Mouse (Mus musculus): ENCODE results near the gene Ndufs1.
A peak's percentile ranks its signal among the peaks of the same experiment; 100 is the strongest.
"Not testable (repeated sequence)": the region's sequence is repeated elsewhere in the genome, so short reads cannot be mapped to it uniquely, and the experiment has no call there.

The Ndufs1 gene

DNA sequence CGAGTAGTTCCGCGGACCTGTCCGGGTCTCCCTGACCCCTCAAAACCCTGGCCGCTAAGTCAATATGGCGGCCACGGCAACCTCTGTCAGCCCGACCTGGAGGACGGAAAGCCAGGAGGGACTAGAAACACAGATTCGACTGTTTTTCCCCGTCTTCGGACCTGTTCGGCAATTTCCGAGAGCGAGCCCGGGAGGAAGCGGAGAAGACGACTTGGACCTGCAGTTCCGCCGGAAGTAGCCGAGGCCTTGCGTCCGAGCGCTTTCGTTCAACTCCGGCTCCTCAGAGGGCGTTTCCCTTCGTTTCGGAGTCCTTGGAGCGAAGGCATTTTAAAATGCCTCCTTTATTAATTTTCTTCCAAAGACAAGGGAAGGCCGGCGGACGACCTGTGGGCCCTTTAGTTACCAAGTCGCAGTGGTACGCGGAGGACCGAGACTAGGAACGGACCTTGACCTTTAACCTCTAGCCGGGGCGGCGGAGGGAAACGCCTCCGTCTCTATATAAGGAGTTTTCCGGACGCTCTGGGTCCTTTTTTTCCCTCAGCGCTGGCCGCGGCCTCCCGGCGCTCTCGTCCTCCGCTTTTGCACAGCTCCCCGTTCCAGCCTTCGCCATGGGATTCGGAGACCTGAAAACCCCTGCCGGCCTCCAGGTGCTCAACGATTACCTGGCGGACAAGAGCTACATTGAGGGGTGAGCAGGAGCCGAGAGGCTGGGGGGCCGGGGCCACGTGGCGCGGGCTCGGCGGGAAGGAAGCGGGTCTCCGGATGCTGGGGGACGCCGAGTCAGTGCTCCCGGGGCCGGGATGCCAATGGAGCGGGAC lies at the start of gene Ndufs1, which contains the start of gene Eef1b2:
Ndufs1 (minus strand) TSS at position 230 of the 818 bp plus-strand sequence.
Eef1b2 (plus strand) TSS at position 222 of the 818 bp plus-strand sequence.
- peak; percentile 98 for DNase-seq (ENCODE audit: low read depth)

DNA sequence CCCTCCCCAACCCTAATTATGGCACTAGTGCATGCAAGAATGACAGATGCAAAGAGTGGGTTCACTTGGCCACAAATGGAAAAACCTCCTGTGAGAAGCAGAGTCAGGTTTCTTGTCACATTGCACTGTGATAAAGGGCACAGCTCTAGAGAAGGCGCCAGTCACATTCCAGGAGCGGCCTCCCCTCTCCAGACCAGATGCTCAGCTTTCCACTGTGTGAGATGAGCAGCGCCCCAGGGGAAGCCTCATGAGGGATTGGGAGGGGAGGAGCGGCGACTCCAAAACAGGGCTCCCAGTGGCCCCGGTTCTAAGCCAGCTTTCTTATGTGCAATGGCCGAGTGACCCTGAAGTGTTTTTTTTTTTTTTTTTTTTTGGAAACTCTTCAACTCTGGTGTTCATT lies 49.3 kb upstream of the Ndufs1 start:
- DNase-seq (ENCODE audit: low read depth): no peak

DNA sequence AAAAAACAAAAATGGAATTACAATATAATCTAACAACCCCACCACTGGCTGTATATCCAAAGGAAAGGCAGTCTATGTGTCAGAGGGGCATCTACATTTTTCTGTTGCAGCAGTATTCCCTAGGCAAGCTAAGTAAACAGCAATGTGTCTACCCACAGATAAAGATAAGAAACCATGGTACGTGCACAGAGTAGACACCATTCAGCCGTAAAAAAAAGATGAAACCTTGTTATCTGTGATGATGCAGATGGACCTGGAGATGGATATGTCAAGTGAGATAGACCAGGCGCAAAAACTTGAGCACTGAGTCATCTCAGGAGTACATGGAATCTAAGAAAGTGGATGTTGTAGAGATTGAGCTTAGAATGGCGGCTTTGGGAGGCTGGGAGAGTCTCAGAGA lies 48.4 kb upstream of the Ndufs1 start:
- DNase-seq (ENCODE audit: low read depth): no peak

DNA sequence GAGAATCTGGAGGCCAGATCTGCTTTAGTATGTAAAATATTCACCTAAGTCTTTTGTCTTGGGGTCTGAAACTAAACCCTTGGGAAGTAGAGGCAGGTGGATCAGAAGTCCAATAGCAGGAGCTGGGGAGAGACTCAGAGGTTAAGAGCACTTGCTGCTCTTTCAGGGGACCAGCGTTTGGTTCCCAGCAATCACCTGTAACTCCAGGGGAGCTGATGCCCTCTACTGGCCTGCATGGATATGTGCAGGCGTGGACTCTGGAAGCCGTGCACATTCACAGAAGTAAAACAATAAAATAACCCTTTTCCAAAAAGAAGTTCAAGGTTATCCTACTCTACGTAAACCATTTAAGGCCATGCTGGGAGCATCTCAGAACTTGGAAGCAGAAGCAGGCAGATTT lies 42.6 kb upstream of the Ndufs1 start:
- DNase-seq (ENCODE audit: low read depth): no peak

DNA sequence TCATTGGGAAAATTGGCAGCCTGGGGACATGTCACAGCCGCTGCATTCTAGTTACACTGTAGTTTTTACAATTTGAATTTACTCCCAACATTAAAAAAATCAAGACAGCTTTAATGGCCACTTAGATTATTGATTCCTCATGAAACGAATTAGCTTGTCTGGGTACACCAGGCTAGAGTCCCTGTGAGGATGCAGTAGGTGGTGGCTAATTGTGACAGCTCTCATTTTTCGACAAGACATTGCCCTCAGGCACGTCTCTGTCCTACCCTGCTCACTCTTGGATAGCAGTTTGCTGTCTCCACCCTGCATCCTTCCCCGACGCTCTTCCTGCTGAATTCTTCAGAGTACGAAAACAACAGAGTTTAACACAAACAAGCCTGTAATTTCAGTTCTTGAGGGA lies 38.0 kb upstream of the Ndufs1 start:
- DNase-seq (ENCODE audit: low read depth): no peak

DNA sequence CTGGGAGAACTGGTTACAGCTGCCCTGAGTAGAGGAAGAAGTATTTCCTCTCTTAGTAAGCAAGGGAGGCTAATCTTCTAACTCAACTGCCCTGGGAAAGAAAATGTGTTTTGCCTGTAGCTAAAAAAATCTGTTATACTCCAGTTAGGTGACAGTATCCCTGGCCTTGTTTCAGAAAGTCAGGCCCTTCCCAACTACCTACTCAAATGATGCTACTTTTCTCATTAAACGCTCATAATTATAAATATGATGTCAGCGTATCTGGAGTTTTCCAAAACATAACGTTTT lies 37.6 kb upstream of the Ndufs1 start, which contains the start of gene Gpr1:
Gpr1 (minus strand) TSS at position 273 of the 288 bp plus-strand sequence.
- no peak for DNase-seq (ENCODE audit: low read depth)

DNA sequence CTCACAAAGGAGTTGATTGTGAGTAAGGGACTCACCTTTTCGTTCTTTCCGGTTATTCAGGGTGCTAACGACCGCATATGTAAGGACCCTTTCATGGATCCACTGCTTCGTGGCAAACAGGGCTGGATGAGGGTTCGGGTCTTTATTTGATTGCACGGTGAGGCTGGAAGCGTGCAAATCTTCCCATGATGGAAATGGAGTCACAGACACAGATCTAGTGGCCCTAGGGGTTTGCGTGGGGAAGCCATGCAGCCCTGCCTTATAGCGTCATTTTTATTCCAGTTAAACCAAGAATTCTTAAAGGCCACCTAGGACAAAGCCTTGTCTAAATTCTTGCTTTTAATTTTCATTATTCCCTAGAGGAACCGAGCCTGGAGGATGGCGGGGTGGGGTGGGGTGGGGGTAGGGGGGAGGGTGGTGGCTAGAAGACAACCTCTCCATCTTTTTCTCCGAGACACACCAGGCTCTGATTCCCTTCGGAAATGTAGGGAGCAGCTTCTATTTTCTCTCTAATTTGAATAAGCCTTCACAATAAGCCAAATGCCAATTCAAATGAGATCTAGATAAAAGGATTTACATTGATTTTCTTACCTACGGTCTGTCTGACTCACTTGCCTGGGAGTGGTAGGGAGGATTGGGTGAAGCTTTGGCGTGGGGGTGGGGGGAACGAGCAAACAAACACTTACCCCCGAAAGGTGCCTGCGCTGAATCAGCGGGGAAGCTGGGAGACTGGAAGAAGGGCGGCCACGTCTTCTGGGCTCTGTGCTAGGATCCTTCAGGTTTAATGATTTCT lies 37.0 kb upstream of the Ndufs1 start:
- no peak for DNase-seq (ENCODE audit: low read depth)

DNA sequence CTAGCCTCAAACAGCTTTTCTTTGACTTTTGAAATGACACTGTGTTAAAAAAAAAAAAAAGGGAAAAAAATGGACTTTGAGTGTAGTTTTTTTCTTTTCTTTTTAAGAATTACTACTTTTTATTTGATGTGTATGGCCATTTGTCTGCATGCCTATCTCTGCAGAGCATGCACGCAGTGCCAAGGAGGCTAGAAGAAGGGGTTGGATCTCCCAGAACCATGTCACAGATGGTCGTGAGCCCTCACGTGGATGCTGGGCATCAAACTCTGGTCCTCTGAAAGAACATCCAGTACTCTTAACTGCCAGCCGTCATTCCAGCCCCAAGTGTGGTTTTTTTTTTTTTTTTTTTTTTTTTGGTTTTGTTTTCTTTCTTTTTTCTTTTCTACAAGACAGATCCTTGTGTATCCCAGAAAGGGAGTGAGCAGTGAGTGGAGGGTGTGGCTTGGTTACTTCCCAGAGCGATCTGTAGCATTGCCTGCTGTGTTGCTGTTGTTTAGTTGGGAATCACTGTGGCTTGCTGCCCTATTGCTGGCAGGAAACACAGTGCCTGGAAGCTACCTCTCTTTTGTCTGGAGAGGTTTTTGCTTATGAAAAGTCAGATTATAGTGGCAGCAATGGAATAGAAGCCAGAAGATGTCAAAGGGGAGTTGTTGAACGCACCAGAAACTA lies 33.4 kb upstream of the Ndufs1 start:
- DNase-seq (ENCODE audit: low read depth): no peak

DNA sequence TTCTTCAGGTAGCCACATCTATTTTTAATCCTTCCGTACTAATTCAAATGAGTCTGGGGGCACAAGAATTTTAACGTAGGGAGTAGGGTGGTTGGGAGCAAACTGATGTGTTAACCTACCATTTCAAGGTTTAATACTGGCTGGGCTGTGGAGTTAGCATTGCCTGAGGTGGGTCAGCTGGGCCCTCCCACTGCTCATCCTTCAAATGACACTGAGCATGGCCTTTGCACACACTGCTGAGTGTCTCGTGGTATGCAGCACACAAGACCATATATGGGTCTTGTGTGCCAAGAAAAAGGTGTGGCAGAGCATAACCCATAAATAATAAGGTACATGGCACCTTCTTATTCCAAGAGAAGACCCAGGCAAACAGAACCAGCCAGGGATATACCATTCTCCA lies 31.0 kb upstream of the Ndufs1 start:
- DNase-seq (ENCODE audit: low read depth): no peak

DNA sequence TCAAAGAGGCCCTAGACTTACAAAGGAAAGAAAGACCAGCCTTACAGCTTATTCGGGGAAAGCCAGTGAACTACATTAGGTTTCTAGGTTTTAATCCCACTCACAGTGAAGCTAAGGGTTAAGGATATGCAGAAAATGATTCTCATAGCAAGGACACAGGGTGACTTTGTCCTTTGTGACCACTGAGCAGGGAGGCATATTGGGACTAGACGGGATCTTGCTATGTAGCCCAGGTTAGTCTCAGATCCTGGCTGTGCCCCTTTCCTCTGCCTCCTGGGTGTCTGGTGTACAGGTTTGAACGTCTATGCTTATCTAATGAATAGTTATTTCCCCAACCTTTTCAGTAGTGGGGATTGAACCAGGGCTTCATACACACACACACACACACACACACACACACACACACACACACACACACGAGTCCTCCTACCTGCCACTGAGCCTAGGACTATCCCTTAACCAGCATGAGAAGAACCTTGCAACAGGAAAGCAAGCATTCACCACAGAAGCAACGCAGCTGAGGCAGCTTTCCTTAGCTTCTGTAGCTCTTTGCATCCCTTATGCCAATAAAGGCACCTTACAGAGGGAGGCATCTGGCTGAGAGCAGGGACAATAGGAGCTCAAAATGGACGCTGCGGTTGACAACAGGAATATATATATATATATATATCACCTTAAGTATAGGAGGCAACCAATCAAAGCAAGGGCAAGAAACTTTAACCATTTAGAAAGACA lies 28.2 kb upstream of the Ndufs1 start:
- no peak for DNase-seq (ENCODE audit: low read depth)

DNA sequence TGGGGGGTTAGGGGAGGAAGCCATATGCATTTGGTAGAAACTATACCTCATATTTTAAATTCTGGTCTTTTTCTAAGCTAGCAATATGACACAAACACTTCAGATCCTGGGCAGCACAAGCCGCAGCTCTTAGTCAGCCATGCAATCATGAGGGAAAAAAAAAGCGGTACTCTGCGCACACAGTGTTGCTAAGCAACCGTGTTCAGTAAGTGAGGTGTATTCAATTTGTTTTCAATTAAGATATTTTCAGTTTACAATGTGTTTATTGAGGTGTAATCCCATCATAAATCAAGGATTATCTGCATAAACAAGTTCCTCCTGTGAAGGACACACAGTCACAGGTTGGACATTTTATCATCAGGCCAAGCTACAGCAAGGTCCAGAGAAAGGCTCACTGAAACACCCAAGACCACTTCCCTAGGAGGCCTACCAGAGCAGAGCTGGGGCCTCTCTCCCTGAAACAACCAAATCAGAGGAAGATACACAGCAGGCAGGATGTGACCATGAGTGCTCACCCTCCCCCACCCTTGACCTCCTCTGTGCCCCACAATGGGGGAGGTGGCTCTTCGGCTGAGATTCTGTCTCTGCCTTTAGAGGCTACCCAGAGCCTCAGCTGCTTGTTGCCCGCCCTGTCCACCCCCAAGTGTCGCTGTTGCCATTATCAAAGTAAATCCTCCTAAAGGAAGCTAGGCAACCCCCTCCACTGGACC lies 27.5 kb upstream of the Ndufs1 start:
- DNase-seq (ENCODE audit: low read depth): no peak

DNA sequence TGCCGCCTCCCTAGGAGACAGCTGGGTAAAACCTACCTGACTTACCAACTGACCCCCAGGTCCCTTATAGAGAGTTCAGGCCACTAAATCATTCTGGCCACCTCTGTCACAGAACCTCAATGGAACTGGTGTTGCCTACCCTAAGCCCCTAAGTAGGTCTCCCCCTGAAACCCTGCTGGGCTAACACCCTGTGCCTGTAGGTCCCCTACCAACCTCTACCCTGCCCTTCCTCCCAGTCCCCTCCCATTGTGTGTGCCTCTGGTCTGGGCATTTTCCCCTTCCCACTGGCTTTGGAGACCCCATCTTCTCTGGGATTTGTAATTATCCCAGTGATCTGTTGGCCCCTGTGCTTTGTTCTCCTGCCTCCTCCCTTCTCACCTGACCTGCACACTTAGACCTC lies 26.8 kb upstream of the Ndufs1 start:
- DNase-seq (ENCODE audit: low read depth): no peak

DNA sequence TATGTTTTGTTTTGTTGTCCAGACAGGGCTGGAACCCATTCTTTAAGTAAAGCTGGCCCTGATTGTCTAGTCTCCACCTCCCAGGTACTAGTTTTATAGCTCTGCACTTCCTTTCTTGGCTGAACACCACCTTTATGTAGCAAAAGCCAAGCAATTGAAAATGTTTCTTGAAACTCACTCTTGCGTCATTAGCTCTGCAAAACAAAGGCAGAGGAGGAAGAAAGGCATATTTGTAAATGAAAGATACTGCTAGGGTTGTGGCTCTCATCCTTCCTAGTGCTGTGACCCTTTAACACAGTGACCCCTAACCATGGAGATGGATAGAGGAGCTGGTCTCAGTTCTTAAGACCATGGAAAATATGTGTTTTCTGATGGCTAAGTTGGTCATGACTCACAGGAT lies 25.0 kb upstream of the Ndufs1 start:
- DNase-seq (ENCODE audit: low read depth): no peak

DNA sequence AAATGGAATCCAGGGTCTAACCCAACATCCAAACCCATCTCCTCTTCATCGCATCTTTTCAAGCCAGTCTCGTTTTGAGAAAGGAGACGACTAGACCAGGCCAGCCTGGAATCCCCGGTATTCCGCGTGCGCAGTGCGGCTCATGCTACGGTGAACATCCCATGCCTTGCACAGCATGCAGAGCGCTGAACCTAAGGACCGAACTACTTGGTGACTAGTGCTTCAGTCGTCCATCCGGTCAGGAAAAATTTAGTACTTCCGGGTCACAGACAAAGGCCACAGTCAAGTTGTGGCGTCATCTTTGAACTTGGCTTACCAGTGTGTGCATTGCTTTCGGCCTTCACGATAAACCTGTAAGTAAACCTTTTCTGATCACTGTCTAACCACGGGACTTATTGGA lies 23.7 kb upstream of the Ndufs1 start:
- DNase-seq (ENCODE audit: low read depth): no peak

DNA sequence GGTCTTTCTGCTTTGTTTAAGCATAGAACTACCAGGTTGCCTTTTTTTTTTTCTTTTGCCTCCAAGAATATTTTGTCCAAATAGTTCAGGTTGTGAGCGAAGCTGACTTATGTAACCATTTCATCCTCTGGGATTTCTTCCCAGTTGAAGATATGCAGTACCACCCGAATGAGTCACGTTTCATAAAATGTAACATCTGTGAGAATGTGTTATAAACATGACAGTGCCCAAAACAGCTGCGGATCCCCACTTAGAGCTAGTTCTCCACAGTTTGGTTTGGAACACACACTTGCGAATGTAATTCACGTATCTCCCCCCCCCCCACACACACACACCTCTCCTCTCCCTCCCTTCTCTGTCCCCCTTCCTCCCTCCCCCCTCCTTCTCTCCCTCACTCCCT lies 22.8 kb upstream of the Ndufs1 start:
- no peak for DNase-seq (ENCODE audit: low read depth)

DNA sequence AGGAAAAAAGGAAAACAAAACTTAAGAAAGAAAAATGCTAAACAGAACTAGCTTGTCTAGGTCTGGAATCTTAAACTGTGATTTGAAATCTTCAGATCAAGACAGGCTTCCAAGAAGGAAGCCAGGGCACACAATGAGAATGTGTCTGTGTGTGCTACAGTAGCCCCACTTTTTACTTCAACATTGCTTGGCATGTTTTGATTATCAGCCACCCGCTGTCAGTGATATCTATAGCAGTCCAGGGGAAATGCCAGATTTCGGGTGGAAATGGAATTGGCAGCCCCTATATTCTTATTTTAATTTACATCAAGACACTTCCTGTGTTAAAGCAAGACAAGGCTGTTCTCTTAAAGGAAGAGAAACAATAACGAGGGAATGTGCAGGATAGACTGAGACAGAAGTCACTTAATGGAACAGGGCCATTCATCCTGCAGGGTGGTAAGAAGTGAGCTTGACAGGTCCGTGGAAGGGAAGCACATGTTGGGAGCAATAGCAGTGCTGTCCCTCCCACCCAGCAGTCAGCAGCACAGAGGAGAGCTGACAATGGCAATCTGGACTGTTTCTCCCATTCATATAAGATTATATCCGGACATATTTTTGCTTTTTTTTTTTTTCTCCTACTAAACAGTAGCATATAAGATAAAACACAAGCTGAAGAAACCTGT lies 19.3 kb upstream of the Ndufs1 start:
- DNase-seq (ENCODE audit: low read depth): no peak

DNA sequence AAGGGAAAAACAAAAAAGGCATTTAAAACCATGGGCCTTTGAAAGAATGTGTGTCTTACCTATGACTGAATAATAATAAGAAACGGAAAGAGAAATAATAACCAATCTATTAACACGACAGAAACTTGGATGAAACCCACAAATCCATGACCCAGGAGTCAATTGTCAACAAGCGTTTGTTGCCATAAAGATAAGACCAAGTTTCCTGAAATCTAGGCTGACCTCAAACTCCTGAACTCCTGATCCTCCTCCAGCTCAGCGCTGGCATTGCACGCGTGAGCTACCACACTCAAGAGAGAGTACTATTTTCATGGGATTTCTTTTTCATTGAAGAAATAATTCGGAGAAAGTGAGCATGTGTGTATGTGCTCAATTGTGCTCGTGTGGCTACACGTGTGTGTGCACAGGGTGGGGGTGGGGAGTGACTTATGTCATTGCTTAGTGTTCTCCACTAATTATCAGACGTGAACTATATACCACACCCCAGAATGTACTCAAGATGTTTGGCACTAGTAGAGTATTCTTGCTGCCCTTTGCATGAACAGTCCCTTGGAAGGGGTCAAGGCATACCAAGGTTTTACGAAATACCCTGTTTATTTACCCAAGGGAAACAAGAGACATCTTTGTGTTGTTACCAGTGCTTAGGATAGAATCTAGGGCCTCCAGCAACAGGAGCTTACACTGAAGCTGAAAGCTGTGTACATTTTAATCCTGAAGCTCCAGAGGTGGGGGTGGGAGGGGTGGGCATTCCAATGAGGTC lies 15.9 kb upstream of the Ndufs1 start:
- DNase-seq (ENCODE audit: low read depth): no peak

DNA sequence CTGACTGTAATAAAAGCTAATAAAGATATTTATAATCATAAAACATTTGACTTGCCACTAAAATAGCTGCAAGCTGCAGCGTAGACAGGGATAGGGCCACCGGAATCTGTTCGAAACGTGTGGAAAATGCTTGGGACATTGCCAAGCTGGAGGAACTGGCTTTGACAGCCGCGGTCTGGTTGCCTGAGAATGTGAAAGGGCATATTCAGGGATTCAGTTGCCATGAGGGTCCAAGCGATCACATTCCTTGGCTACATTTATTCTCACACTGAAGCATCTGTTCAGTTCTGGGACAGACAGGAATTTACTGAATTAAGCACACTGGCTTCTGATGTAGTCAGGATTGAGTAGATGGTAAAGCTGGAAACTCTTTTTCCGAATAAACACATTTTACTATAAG lies 14.2 kb upstream of the Ndufs1 start:
- no peak for DNase-seq (ENCODE audit: low read depth)

DNA sequence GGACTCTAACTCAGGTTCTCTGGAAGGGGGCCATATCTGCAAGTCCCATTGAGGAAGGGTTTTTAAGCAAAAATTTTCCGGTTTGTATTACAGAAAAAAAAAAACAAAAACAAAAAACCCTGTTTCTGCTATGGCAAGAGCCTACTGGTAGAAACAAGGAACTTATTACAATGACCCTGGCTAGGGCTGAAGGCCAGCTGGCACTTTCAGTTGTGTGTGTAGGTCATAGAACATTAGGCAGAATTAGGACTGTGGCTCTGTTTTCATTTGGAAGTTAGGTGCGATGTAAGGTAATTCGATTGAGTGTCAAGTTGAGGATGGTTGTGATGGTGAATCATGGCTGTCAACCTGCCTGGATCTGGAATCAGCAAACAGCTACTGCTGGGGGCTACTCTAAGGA lies 11.9 kb upstream of the Ndufs1 start:
- no peak for DNase-seq (ENCODE audit: low read depth)

DNA sequence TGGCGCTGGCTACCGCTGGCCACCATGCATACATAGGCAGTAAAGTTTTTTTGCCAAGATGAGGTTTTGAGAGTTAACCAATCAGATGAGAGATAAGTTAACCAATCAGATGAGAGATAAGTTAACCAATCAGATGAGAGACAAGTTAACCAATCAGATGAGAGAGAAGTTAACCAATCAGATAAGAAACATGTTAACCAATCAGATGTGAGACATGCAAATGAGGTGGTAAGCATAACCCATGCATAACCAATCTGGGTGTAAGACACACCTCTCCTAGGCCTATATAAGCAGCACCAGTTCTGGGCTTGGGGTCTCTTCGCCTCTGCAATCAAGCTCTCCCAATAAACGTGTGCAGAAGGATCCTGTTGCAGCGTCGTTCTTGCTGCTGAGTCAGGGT lies 8.8 kb upstream of the Ndufs1 start:
- DNase-seq (ENCODE audit: low read depth): not testable (repeated sequence)
